Mouse (Mus musculus): ENCODE results near the gene Sit1. TPM values are rescaled to one million over a fixed set of nuclear protein-coding genes. Genes with fewer than 3 reads are reported as not detected.

Gene Sit1
- polyA plus RNA-seq, 1 experiment from 2014 or later, result 0.94 TPM

DNA sequence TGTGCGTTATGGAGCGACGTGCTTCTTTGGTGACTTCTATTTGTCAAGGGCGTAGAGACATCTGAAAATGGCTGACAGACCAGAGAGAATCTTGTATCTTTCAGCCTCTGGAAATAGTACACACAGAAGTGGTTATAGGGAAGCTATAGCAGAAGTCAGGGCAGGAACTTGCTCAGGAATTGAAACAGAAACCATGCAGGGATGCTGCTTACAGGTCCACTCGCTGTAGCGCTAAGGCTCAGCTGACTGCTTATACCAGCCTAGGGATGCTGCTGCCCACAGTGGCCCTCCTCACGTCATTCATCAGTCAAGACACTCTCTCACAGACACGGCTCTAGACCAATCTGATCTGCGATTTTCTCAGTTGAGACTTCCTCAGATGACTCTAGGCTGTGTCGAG is 13.2 kb downstream of the Sit1 start:
- H3K9me3 ChIP-seq (ENCODE audit: low read length), result no peaks in the 10 kb centered on the region
- no peak overlapping the region for H3K9ac ChIP-seq (replicated peaks)
- H3K27ac ChIP-seq (ENCODE audit: low read depth), result no peak overlapping the region
- no peak overlapping the region for H3K4me2 ChIP-seq (ENCODE audit: low read depth, low read length)
- ATAC-seq, result 0 out of 2 replicates have a peak, but pooled peaks have one; percentile 15
- no peaks in the 10 kb centered on the region for H3K36me3 ChIP-seq (replicated peaks; ENCODE audit: insufficient read depth, low read length)
- TF ChIP-seq EP300 (IDR thresholded peaks at IDR 0.05; ENCODE audit: low read depth) (no peak), CTCF (IDR thresholded peaks at IDR 0.05; ENCODE audit: low read depth) (no peak)
- no peak overlapping the region for H3K4me3 ChIP-seq (ENCODE audit: low read depth, low read length)
- H3K27me3 ChIP-seq (ENCODE audit: insufficient read depth, low read length), result no peaks in the 10 kb centered on the region
- no peak for DNase-seq
- WGBS (ENCODE audit: insufficient replicate concordance), result 82% methylated on average over 10 of the region's 10 CpGs
- H3K4me1 ChIP-seq (ENCODE audit: insufficient read depth), result no peaks in the 10 kb centered on the region; the same call in 1 of the 2 replicates

DNA sequence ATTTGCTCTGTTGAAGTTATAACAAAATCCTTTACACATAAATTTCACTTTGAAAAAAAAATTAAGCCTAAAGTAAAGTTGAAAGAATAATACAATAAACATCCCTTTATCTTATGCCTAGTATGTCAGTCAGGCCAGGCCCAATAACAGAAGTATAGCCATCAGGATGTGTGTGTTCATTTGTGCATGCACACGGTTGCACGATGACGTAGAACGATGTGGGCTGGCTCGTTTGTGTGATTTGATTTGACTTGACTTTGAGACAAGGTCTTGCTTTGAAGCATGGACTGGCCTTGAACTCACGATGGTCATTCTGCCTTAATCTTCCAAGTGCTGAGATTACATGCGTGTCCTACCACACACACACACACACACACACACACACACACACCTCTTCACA is 16.7 kb downstream of the Sit1 start:
- DNase-seq (no peak), ATAC-seq (no peak)
- Histone ChIP-seq H3K36me3 (replicated peaks; ENCODE audit: insufficient read depth, low read length) (no peaks in the 10 kb centered on the region), H3K9me3 (ENCODE audit: low read length) (no peaks in the 10 kb centered on the region), H3K4me1 (ENCODE audit: insufficient read depth) (no peaks in the 10 kb centered on the region), H3K27me3 (ENCODE audit: insufficient read depth, low read length) (no peaks in the 10 kb centered on the region), H3K9ac (replicated peaks) (no peak overlapping the region), H3K4me3 (ENCODE audit: low read depth, low read length) (no peak overlapping the region), H3K4me2 (ENCODE audit: low read depth, low read length) (no peak overlapping the region), H3K27ac (ENCODE audit: low read depth) (no peak overlapping the region)
- TF ChIP-seq EP300 (IDR thresholded peaks at IDR 0.05; ENCODE audit: low read depth), result no peak
- no peak for TF ChIP-seq CTCF (IDR thresholded peaks at IDR 0.05; ENCODE audit: low read depth)
- WGBS (ENCODE audit: insufficient replicate concordance), result 76% methylated on average over 7 of the region's 7 CpGs

DNA sequence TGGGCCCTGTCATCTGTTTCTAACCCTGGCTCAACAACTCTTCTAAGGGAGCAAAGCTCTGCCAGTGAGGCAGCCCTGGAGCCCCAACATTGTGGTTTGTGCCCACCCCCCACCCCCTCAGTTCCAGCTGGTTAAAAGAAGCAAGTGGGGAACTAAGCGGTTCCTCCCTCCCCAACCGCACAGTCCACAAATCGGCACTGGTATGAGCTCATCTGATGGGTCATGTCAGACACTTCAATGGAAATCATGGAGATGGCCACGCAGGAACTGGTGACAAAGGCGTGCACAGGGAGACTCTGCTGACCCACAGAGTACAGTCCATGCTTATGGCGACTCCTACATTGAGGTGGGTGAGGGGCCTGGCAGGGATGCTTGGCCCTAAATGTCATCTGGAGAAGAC is 17.6 kb downstream of the Sit1 start:
- WGBS (ENCODE audit: insufficient replicate concordance), result 60% methylated on average over 6 of the region's 6 CpGs
- Histone ChIP-seq H3K9me3 (ENCODE audit: low read length) (no peaks in the 10 kb centered on the region), H3K4me2 (ENCODE audit: low read depth, low read length) (no peak overlapping the region), H3K27me3 (ENCODE audit: insufficient read depth, low read length) (no peaks in the 10 kb centered on the region), H3K27ac (ENCODE audit: low read depth) (no peak overlapping the region), H3K9ac (replicated peaks) (no peak overlapping the region), H3K36me3 (replicated peaks; ENCODE audit: insufficient read depth, low read length) (no peaks in the 10 kb centered on the region), H3K4me3 (ENCODE audit: low read depth, low read length) (no peak overlapping the region), H3K4me1 (ENCODE audit: insufficient read depth) (no peaks in the 10 kb centered on the region)
- no peak for ATAC-seq
- DNase-seq, result no peak
- TF ChIP-seq EP300 (IDR thresholded peaks at IDR 0.05; ENCODE audit: low read depth) (no peak), CTCF (IDR thresholded peaks at IDR 0.05; ENCODE audit: low read depth) (no peak)

DNA sequence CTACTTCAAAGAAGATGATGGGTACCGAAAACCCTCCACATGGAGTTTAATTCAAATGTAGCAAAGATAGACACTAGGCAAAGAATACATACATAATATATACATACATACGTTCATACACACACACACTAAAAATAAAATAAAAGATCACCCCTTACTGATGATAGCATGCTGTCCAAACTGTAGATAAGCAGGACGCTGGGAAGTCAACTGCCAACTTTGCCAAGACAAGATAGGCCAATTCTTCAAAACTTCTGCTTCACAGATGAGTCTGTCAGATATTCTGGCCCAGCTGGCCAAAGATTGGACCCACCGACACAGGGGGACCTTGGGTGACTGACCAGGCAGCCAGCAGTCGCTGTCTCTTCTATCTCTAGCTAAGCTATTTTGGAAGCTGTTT is 20.4 kb downstream of the Sit1 start:
- Histone ChIP-seq H3K4me1 (ENCODE audit: insufficient read depth) (no peaks in the 10 kb centered on the region), H3K27ac (ENCODE audit: low read depth) (no peak overlapping the region), H3K9ac (replicated peaks) (no peak overlapping the region), H3K4me2 (ENCODE audit: low read depth, low read length) (no peak overlapping the region), H3K27me3 (ENCODE audit: insufficient read depth, low read length) (no peaks in the 10 kb centered on the region), H3K4me3 (ENCODE audit: low read depth, low read length) (no peak overlapping the region), H3K36me3 (replicated peaks; ENCODE audit: insufficient read depth, low read length) (no peaks in the 10 kb centered on the region), H3K9me3 (ENCODE audit: low read length) (no peaks in the 10 kb centered on the region)
- ATAC-seq, result no peak
- no peak for DNase-seq
- TF ChIP-seq CTCF (IDR thresholded peaks at IDR 0.05; ENCODE audit: low read depth), result no peak
- TF ChIP-seq EP300 (IDR thresholded peaks at IDR 0.05; ENCODE audit: low read depth), result no peak
- 68% methylated on average over 5 of the region's 5 CpGs for WGBS (ENCODE audit: insufficient replicate concordance)

DNA sequence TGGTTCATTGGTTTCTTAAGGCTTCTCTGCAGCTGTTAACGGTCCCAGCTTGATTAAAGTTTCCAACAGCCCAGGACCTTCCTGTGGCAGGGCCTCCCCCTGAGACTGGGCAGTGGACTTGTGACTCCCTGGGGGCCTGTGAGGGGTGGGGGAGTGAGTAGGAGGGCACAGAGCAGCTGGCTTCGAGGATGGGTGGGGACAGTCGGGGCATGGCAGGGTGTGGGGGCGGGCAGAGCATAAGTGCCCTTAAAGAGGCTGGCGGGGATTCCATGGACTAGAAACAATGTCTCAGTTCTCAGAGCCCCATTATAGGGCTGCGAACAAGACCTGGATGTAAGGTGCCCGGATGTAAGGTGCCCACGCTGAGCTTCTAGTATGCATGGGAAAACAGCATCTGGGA is 26.4 kb downstream of the Sit1 start:
- Histone ChIP-seq H3K9ac (replicated peaks) (no peak overlapping the region), H3K4me2 (ENCODE audit: low read depth, low read length) (no peak overlapping the region), H3K4me3 (ENCODE audit: low read depth, low read length) (no peak overlapping the region), H3K9me3 (ENCODE audit: low read length) (no peaks in the 10 kb centered on the region), H3K36me3 (replicated peaks; ENCODE audit: insufficient read depth, low read length) (no peaks in the 10 kb centered on the region; the same call in 1 of the 2 replicates), H3K27me3 (ENCODE audit: insufficient read depth, low read length) (peaks cover 27% of the 10 kb centered on the region), H3K4me1 (ENCODE audit: insufficient read depth) (peaks cover 13% of the 10 kb centered on the region), H3K27ac (ENCODE audit: low read depth) (peak overlapping the region; percentile 51)
- DNase-seq (peak; percentile 51), ATAC-seq (peak; percentile 50; the same call in 1 of the 2 replicates)
- TF ChIP-seq EP300 (IDR thresholded peaks at IDR 0.05; ENCODE audit: low read depth) (no peak), CTCF (IDR thresholded peaks at IDR 0.05; ENCODE audit: low read depth) (no peak)
- WGBS (ENCODE audit: insufficient replicate concordance), result 28% methylated on average over 8 of the region's 8 CpGs

DNA sequence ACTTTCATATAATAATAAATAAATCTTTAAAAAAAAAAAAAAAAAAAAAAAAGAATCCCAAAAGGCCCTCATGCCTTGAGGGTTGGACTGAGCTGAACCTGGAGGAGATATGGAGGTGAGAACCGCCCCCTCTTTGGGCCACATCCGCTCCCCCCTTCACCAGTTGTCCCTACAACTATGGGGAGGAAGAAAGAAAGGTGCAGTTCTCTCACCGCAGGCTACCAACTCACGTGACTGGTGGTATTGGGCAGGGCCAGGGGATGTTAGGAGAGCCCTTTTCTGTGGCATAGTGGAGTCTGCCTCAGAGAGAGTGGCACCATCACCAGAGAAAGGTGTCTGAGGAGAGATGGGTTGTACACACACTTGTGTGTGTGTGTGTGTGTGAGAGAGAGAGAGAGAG is 27.1 kb downstream of the Sit1 start:
- no peaks in the 10 kb centered on the region for H3K9me3 ChIP-seq (ENCODE audit: low read length)
- H3K9ac ChIP-seq (replicated peaks), result no peak overlapping the region
- H3K4me3 ChIP-seq (ENCODE audit: low read depth, low read length), result no peak overlapping the region
- peaks cover 13% of the 10 kb centered on the region for H3K4me1 ChIP-seq (ENCODE audit: insufficient read depth)
- DNase-seq (peak; percentile 17), ATAC-seq (peak; percentile 32; the same call in 1 of the 2 replicates)
- peaks cover 27% of the 10 kb centered on the region for H3K27me3 ChIP-seq (ENCODE audit: insufficient read depth, low read length)
- no peak overlapping the region for H3K4me2 ChIP-seq (ENCODE audit: low read depth, low read length)
- 25% methylated on average over 4 of the region's 4 CpGs for WGBS (ENCODE audit: insufficient replicate concordance)
- no peaks in the 10 kb centered on the region; the same call in 1 of the 2 replicates for H3K36me3 ChIP-seq (replicated peaks; ENCODE audit: insufficient read depth, low read length)
- TF ChIP-seq CTCF (IDR thresholded peaks at IDR 0.05; ENCODE audit: low read depth), result no peak
- TF ChIP-seq EP300 (IDR thresholded peaks at IDR 0.05; ENCODE audit: low read depth), result no peak
- H3K27ac ChIP-seq (ENCODE audit: low read depth), result peak overlapping the region; percentile 51; the same call in 1 of the 2 replicates

Data from liver, postnatal 0 days (tissue).